Mouse (Mus musculus) central nervous system, embryonic 11.5 days (tissue): ENCODE data around the gene Itih1. TPM values are rescaled to one million over a fixed set of nuclear protein-coding genes. Genes with fewer than 3 reads are reported as not detected.

Experiments used
- polyA plus RNA-seq: library from polyadenylated mRNA; depleted of rRNA; stranded (reverse); fragments of >200 nt; gene quantifications from 2 replicates; pipeline ENCODE4 v1.2.3, GENCODE M21; 2012; rRNA removed

The Itih1 gene
- polyA plus RNA-seq, result 0.62 and 1.5 TPM in 2 replicates

GRCm38 (mm10) chr14:30943038-30943437, at the start of gene Itih1:
Gene Itih1 (minus strand): TSS chr14:30943289.

GRCm38 (mm10) chr14:30951154-30951825, 8.2 kb upstream of the Itih1 start, which contains the start of gene Nek4:
Gene Nek4 (plus strand): TSS chr14:30951377.

GRCm38 (mm10) chr14:30923375-30924105, 19.5 kb downstream of the Itih1 start, which contains the start of gene Itih3:
Gene Itih3 (minus strand): TSS chr14:30923760.

GRCm38 (mm10) chr14:30886204-30886603, 56.9 kb downstream of the Itih1 start, which contains the start of gene Itih4:
Gene Itih4 (plus strand): TSS chr14:30886476.

Other genes starting within 250 kb of the Itih1 start
- 10.2 and 11.7 TPM in 2 replicates for gene Sfmbt1, start 228.4 kb downstream of the Itih1 start, polyA plus RNA-seq
- 25.2 and 29.3 TPM in 2 replicates for gene Tmem110, start 117.7 kb downstream of the Itih1 start, polyA plus RNA-seq
- gene Mustn1, start 64.1 kb downstream of the Itih1 start, polyA plus RNA-seq, result 0.44 and 2.8 TPM in 2 replicates
- 0.23 and 0.27 TPM in 2 replicates for gene Itih4, start 56.8 kb downstream of the Itih1 start, polyA plus RNA-seq
- 1.9 and 3.6 TPM in 2 replicates for gene Itih3, start 19.5 kb downstream of the Itih1 start, polyA plus RNA-seq
- 14.9 and 15.4 TPM in 2 replicates for gene Nek4, start 8.1 kb upstream of the Itih1 start, polyA plus RNA-seq
- gene Glt8d1, start 58.1 kb upstream of the Itih1 start, polyA plus RNA-seq, result 58.9 and 97.6 TPM in 2 replicates
- 128 and 218 TPM in 2 replicates for gene Spcs1, start 58.4 kb upstream of the Itih1 start, polyA plus RNA-seq
- gene Pbrm1, start 75.8 kb upstream of the Itih1 start, polyA plus RNA-seq, result 44.9 and 53.0 TPM in 2 replicates
- 134 and 186 TPM in 2 replicates for gene Gnl3, start 75.9 kb upstream of the Itih1 start, polyA plus RNA-seq
- gene Smim4, start 185.7 kb upstream of the Itih1 start, polyA plus RNA-seq, result 26.7 and 44.6 TPM in 2 replicates
- gene Nt5dc2, start 187.8 kb upstream of the Itih1 start, polyA plus RNA-seq, result 300 and 453 TPM in 2 replicates
- gene Stab1, start 225.4 kb upstream of the Itih1 start, polyA plus RNA-seq, result 30.1 and 34.2 TPM in 2 replicates